Mouse (Mus musculus) gastrocnemius, adult 2 months (tissue): ENCODE measurements around the gene Mcm6. TPM values are rescaled to one million over a fixed set of nuclear protein-coding genes. Genes with fewer than 3 reads are reported as not detected.

ENCODE experiments used
- DNase-seq: peaks from one replicate; pipeline ENCODE4 v3.0.0; 2022
- H3K27ac ChIP-seq: fragments of 200-600 bp; 2 replicates; pipeline ENCODE4 v1.8.1; 2022; ENCODE audit warnings: mild to moderate bottlenecking
- H3K4me3 ChIP-seq: fragments of 200-600 bp; 2 replicates; pipeline ENCODE4 v1.8.1; 2022; ENCODE audit warnings: mild to moderate bottlenecking, moderate library complexity
- CTCF ChIP-seq: fragments of 200-600 bp; IDR thresholded peaks from 2 replicates; pipeline ENCODE4 v1.8.1; 2022; ENCODE audit warnings: antibody characterized with exemption, mild to moderate bottlenecking, moderate library complexity
- intact Hi-C: fragments of 180-260 bp; cut with DNase I; formaldehyde crosslinking; loops from one replicate; pipeline ENCODE4 v1.15.1; 2025
- total RNA-seq, 2 experiments: library from RNA; stranded (reverse); gene quantifications; 2 replicates each; pipeline ENCODE4 v1.2.3; 2021

Mcm6 gene
- total RNA-seq, 2 experiments from 2014 or later = 1.3 to 2.6 TPM

GRCm38 (mm10) chr1:128372143-128372860 lies 12.8 kb upstream of the Mcm6 start:
- no peak overlapping the region for H3K4me3 ChIP-seq
- no peak overlapping the region for H3K27ac ChIP-seq
- intact Hi-C loops = loop anchor here (5.0 to 10.0 kb wide), 2 partner anchors 222 to 450 kb away; partner anchors contain the start of gene Cxcr4
- peak; percentile 64 for TF ChIP-seq CTCF
- DNase-seq = no peak

- H3K4me3 ChIP-seq = no peak overlapping the region
- peak; percentile 23 for DNase-seq
- peak; percentile 69 for TF ChIP-seq CTCF
- intact Hi-C loops = loop anchor here (1.0 kb wide), 1 partner anchor 463 kb away; no protein-coding TSS in a partner anchor
- no peak overlapping the region for H3K27ac ChIP-seq
These were observed 9.4 kb upstream of the Mcm6 start for GRCm38 (mm10) chr1:128368732-128369441.

- no peak for TF ChIP-seq CTCF
- H3K4me3 ChIP-seq = no peak overlapping the region
- intact Hi-C loops = no loop called here
- no peak for DNase-seq
- H3K27ac ChIP-seq = no peak overlapping the region
These were observed 1.1 kb upstream of the Mcm6 start for GRCm38 (mm10) chr1:128360601-128361000.

GRCm38 (mm10) chr1:128358916-128359553 lies 429 bp downstream of the Mcm6 start:
- Histone ChIP-seq H3K27ac (peak overlapping the region; percentile 77), H3K4me3 (peak overlapping the region; percentile 76)
- DNase-seq = no peak
- intact Hi-C loops = loop anchor here (5.0 kb wide), 1 partner anchor 257 kb away; the partner anchor contains the start of genes R3hdm1 and Zranb3
- peak; percentile 12; the same call in 1 of the 2 replicates for TF ChIP-seq CTCF

GRCm38 (mm10) chr1:128358276-128358675 lies 1.2 kb downstream of the Mcm6 start:
- intact Hi-C loops = loop anchor here (5.0 kb wide), 1 partner anchor 256 kb away; the partner anchor contains the start of genes R3hdm1 and Zranb3
- Histone ChIP-seq H3K27ac (no peak overlapping the region), H3K4me3 (peak overlapping the region; percentile 76)
- DNase-seq = no peak
- no peak for TF ChIP-seq CTCF

- intact Hi-C loops = loop anchor here (5.0 kb wide), 1 partner anchor 255 kb away; the partner anchor contains the start of genes R3hdm1 and Zranb3
- no peak for TF ChIP-seq CTCF
- 0 out of 2 replicates have a peak overlapping the region, but pooled peaks have one; percentile 9 for H3K4me3 ChIP-seq
- H3K27ac ChIP-seq = peak overlapping the region; percentile 38; the same call in 1 of the 2 replicates
- no peak for DNase-seq
These were observed 2.0 kb downstream of the Mcm6 start for GRCm38 (mm10) chr1:128357452-128357851.

- TF ChIP-seq CTCF = no peak
- DNase-seq = no peak
- Histone ChIP-seq H3K27ac (no peak overlapping the region), H3K4me3 (no peak overlapping the region)
- intact Hi-C loops = no loop called here
These were observed 6.4 kb downstream of the Mcm6 start for GRCm38 (mm10) chr1:128353092-128353491.

- no peak for DNase-seq
- TF ChIP-seq CTCF = no peak
- intact Hi-C loops = no loop called here
- Histone ChIP-seq H3K4me3 (no peak overlapping the region), H3K27ac (no peak overlapping the region)
These were observed 15.2 kb downstream of the Mcm6 start for GRCm38 (mm10) chr1:128344232-128344631.

- no peak for TF ChIP-seq CTCF
- no peak overlapping the region for H3K27ac ChIP-seq
- no peak for DNase-seq
- intact Hi-C loops = no loop called here
- H3K4me3 ChIP-seq = no peak overlapping the region
These were observed 21.6 kb downstream of the Mcm6 start for GRCm38 (mm10) chr1:128337708-128338320.

- no peak for TF ChIP-seq CTCF
- intact Hi-C loops = no loop called here
- H3K27ac ChIP-seq = no peak overlapping the region
- no peak for DNase-seq
- H3K4me3 ChIP-seq = no peak overlapping the region
These were observed 29.2 kb downstream of the Mcm6 start for GRCm38 (mm10) chr1:128330313-128330712.

- TF ChIP-seq CTCF = no peak
- Histone ChIP-seq H3K27ac (no peak within 1 kb of the TSS), H3K4me3 (no peak within 1 kb of the TSS)
- intact Hi-C loops = no loop called here
- DNase-seq = no peak
These were observed 31.2 kb downstream of the Mcm6 start, which contains the start of gene Lct for GRCm38 (mm10) chr1:128328218-128328617. Lct (minus strand) TSS chr1:128328318.

GRCm38 (mm10) chr1:128327165-128327564 lies 32.3 kb downstream of the Mcm6 start:
- no peak overlapping the region for H3K27ac ChIP-seq
- no peak overlapping the region for H3K4me3 ChIP-seq
- no peak for DNase-seq
- intact Hi-C loops = no loop called here
- TF ChIP-seq CTCF = no peak
